Mouse (Mus musculus) adipocyte (in vitro differentiated cells): ENCODE results near the gene Olfr103.

Experiments
- DNase-seq: peaks from one replicate; pipeline ENCODE4 v3.0.0-alpha.2; 2016; ENCODE audit warnings: low spot score

The Olfr103 gene

DNA sequence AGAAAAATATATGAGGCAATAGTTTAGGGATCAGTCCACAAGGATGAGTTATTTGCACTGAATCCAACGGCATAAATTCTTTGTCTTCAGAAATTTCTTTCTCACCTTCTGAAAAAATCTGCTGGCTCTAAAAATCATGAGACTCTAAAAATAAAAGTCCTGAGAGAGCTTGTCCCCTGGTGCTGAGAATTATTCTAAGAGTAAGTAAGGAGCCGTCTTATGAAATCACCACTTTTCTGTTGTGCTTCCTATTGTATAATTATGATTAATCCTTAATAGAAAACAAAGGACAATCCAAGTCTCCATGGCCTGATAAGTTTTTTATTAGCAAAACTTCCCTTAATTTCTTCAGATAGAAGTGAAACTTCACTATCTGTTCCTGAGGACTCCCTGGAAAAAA is at the start of gene Olfr103:
TSS of gene Olfr103 (minus strand) at position 101 of the 400 bp plus-strand sequence.
- DNase-seq, result no peak

DNA sequence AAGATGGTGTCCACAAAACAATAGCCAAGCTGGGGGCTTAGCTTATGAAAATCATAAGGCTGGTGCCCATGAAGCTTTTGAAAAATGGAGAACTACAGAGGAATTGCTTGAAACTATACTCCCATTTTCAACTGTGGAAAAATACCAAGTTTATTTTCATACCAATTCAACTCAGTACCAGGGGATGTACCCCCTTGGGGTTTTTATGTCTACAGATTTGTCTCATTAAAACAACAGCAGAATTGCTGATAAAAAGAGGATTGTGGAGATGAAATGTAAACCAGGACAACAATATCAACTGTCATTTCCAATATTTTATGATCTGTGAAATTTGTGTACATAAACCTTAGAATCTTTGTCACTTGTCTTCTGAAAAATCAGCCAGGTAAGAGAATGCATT is 39.2 kb upstream of the Olfr103 start, which contains the start of gene Olfr105-ps:
TSS of gene Olfr105-ps (plus strand) at position 301 of the 400 bp plus-strand sequence.
- DNase-seq, result no peak

DNA sequence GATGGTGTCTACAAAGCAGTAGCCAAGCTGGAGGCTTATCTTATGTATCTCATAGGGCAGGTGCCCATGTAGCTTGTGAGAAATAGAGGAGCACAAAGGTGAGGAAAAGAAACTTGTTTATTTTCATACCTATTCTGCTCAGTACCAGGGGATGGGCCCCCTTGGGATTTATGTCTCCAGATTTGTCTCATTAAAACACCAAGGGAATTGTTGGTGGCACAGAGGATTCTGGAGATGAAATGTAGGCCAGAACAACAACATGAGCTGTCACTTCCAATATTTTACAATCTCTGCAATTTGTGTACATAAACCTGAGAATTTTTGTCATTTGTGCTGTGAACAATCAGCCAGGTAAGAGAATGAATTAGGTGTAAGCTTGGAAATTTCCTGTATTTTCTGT is 19.8 kb upstream of the Olfr103 start, which contains the start of gene Olfr104-ps:
TSS of gene Olfr104-ps (plus strand) at position 301 of the 400 bp plus-strand sequence.
- no peak for DNase-seq

DNA sequence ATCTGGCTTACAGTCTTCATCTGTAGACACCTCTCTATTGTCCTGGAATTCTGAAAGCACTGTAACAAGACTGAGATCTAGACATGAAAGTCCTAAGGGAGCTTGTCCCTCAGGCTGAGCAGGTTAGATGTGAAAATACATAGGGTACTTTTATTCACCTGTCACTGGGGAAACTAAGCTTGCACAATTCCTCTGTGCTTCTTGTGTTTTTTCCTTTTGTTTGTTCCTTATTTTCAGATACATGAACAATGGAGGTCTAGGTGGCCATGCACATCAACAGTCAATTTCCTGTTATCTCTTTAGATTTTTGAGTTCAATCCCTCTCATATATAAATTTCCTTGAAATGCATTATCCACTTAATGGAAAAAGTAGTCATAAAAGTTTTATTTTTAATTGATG is 22.5 kb downstream of the Olfr103 start, which contains the start of gene Olfr102:
TSS of gene Olfr102 (minus strand) at position 101 of the 400 bp plus-strand sequence.
- DNase-seq, result no peak

DNA sequence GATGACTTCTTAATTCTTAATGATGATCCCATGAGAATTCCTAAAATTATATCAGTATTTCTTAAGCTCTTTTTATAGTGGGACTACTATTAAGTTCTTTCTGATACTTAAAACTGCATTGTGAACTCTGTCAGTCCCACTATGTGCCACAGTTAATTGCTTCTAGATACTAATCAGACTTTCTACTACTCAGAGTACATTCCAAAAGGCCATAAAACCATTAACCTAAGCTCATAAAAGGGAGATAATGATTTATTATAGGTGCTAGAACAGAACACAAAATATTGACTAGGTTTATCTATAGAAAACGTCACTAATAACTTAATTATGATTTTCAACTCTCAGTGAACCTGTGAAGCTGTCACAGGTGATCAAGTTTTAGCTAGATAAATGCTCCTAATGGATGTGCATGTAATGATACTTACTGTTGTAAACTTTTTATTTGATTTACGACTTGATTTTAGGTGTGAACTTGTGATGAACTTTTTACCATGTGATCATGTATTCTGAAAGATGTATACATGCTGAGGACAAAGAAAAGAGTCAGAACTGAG is 29.3 kb downstream of the Olfr103 start:
- DNase-seq, result no peak

DNA sequence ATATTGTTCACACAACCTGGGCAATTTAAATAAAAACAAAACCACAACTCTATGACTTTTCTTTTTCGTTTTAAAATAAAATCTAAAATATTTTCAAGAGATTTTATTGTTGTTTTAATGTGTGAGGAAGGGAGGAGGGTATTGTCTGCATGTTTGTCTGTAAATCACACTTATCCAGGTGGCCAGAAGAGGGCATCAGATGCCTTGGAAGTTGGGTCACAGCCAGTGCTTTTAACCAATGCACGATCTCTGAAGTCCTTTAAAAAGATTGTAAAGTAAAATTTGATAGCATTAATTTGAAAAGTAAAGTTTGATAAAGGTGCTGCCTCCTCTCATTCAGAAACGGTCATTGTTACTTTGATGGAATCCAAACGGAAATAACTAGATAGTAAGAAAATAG is 31.0 kb downstream of the Olfr103 start:
- DNase-seq, result peak; percentile 19

DNA sequence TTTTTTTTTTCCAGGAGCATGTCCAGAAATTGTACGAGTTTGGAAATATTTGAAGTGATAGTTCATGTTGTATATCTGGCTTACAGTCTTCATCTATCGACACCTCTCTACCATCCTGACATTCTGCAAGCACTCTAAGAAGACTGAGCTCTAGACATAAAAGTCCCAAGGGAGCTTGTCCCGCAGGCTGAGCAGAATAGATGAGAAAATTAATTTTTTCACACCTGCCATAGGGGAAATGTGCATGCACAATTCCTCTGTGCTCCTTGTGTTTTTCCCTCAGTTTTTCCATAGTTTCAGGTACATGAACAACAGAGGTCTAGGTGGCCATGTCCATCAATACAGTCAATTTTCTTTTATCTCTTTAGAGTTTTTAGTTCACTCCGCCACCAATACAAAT is 35.3 kb downstream of the Olfr103 start, which contains the start of gene Olfr101:
TSS of gene Olfr101 (minus strand) at position 101 of the 400 bp plus-strand sequence.
- no peak for DNase-seq
